Mouse (Mus musculus): ENCODE data around the gene Cobl. TPM values are rescaled to one million over a fixed set of nuclear protein-coding genes. Genes with fewer than 3 reads are reported as not detected.

The Cobl gene
- total RNA-seq, 2 experiments from 2014 or later: 130 to 137 TPM

DNA sequence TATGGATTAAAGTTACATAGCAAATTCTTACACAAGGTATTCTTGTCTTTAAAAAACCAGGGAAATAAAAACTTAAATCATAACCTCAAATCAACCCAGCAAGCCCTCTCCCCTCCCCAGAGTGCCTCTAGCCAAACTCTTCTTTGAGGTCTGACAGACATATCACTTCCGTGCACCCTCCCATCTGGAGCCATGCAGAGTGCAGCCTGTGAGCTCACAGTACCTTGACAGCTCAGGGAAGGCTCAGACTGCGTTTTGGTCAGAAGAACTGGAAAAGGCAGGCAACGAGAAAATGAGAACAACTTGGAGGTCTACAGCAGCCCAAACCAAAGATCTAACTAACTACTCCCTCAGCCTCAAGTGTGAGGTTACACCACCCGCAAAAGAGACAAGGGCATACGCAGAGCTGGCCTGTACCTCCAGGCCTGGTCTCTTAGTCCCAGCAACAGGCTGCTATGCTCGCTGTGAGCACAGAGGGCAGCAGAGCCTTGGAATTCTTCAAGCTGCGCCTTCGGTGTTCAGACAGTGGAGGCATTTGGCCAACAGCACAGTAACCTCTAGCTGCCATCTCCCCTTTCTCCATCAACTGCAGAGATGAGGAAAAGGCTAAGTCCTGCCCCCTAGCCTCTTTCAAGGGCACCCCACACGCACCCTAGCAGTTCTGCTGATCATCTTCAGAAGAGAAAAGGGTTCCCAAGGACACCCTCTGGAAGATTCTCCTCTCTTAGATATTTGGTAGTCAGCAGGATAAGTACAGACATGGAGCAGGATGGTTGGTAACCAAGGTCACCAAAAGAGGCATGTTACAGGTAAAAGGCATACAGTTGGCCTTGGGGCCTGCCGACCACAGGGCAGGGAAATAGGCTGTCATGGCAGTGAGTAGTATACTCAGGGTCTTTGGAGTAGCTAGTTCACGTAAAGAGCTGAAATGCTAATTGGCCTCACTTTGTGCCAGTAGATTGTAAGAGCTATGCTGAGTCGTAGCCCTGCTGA is 91.4 kb downstream of the Cobl start:
- peak; percentile 82 to 85 for DNase-seq (ENCODE audit: extremely low spot score in 1 of 2, low spot score in 2 of 2)
- TF ChIP-seq CTCF (IDR thresholded peaks at IDR 0.05): peak; percentile 93
- no peak overlapping the region for H3K4me3 ChIP-seq
- intact Hi-C loops (cut with DNase I): loop anchor here (1.0 kb wide), 1 partner anchor 159 kb away; no protein-coding TSS in a partner anchor
- H3K27ac ChIP-seq: no peak overlapping the region

DNA sequence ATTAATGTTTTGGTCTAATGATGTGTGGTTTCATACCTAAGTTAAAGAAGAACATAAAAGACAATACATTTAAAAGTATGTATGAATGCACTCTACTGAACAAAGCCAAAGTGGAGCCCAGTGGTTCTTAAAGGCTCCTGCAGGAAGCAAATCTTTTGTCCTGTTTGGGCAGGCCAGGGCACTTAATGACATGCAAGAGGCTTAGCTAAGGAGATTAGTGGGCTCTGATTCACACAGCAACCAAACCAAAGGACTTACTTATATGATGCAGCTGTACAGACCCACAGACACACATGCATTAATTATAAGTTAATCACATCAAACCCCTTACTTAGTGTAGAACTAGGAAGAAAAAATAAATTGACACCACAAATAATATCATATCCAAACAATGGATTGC is 93.8 kb downstream of the Cobl start:
- intact Hi-C loops (cut with DNase I): no loop called here
- no peak for DNase-seq (ENCODE audit: extremely low spot score in 1 of 2, low spot score in 2 of 2)
- Histone ChIP-seq H3K4me3 (no peak overlapping the region), H3K27ac (no peak overlapping the region)
- TF ChIP-seq CTCF (IDR thresholded peaks at IDR 0.05): no peak

GRCm38 (mm10) chr11:12367426-12368178 is 97.2 kb downstream of the Cobl start:
- no peak for TF ChIP-seq CTCF (IDR thresholded peaks at IDR 0.05)
- Histone ChIP-seq H3K4me3 (no peak overlapping the region), H3K27ac (no peak overlapping the region)
- intact Hi-C loops (cut with DNase I): no loop called here
- no peak for DNase-seq (ENCODE audit: extremely low spot score in 1 of 2, low spot score in 2 of 2)

- no peak overlapping the region for H3K27ac ChIP-seq
- intact Hi-C loops (cut with DNase I): loop anchor here (1.0 to 5.0 kb wide), 4 partner anchors 44 to 537 kb away; no protein-coding TSS in a partner anchor
- peak; percentile 75 for TF ChIP-seq CTCF (IDR thresholded peaks at IDR 0.05)
- H3K4me3 ChIP-seq: no peak overlapping the region
- DNase-seq (ENCODE audit: extremely low spot score in 1 of 2, low spot score in 2 of 2): peak; percentile 36 to 54
Observed at GRCm38 (mm10) chr11:12359336-12360000, 105.3 kb downstream of the Cobl start.

- Histone ChIP-seq H3K27ac (no peak overlapping the region), H3K4me3 (no peak overlapping the region)
- TF ChIP-seq CTCF (IDR thresholded peaks at IDR 0.05): no peak
- no peak for DNase-seq (ENCODE audit: extremely low spot score in 1 of 2, low spot score in 2 of 2)
- intact Hi-C loops (cut with DNase I): loop anchor here (1.0 to 5.0 kb wide), 4 partner anchors 43 to 536 kb away; no protein-coding TSS in a partner anchor
Observed at GRCm38 (mm10) chr11:12358602-12359001, 106.2 kb downstream of the Cobl start.

DNA sequence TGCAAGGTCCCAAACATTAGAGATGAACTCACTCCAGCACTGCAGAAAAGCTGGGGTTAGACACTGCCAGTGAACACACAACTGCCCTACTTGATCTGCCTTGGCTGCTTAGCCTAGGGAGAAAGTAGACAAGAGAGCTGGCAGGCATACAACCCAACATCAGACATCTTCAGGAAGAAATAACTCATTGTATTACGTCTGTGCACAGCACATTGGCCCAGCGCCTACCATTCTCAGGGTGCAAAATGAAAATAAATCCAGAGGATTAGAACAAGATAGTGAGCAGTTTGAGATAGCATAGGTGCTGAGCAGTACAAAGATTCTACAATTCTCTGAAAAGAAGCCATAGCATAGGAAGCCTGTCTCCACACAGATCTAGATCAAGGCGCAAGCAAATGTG is 109.1 kb downstream of the Cobl start:
- intact Hi-C loops (cut with DNase I): loop anchor here (5.0 kb wide), 3 partner anchors 328 to 533 kb away; no protein-coding TSS in a partner anchor
- DNase-seq (ENCODE audit: extremely low spot score in 1 of 2, low spot score in 2 of 2): no peak
- TF ChIP-seq CTCF (IDR thresholded peaks at IDR 0.05): no peak
- H3K4me3 ChIP-seq: no peak overlapping the region
- no peak overlapping the region for H3K27ac ChIP-seq

DNA sequence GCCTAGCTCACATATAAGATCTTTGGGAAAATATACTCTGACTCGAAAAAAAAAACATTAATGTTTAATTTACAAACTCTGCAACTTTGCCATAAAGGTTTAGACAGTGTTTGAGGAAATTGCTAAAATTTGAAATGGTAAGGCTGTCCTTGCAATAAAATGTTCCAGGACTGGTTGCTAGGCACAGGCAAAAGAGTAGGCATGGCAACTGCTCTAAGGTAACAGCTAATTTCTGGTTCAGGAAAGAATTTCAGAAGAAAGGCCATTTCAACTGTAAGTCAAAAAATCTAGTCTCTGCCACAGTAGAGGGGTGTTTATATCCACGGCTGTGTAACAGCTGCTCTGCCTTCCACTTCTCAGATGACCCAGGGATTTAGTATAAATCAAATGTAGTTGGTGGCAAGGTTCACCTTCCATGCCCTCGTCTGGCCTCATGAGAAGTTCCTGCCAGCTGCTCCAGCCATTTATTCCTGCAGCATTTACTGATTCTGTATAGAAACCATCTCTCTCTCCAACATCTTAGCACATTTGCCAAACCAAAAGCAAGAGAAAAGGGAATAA is 113.7 kb downstream of the Cobl start:
- DNase-seq (ENCODE audit: extremely low spot score in 1 of 2, low spot score in 2 of 2): no peak
- intact Hi-C loops (cut with DNase I): no loop called here
- Histone ChIP-seq H3K4me3 (no peak overlapping the region), H3K27ac (no peak overlapping the region)
- TF ChIP-seq CTCF (IDR thresholded peaks at IDR 0.05): no peak

GRCm38 (mm10) chr11:12350086-12350485 is 114.7 kb downstream of the Cobl start:
- intact Hi-C loops (cut with DNase I): no loop called here
- Histone ChIP-seq H3K4me3 (no peak overlapping the region), H3K27ac (no peak overlapping the region)
- TF ChIP-seq CTCF (IDR thresholded peaks at IDR 0.05): no peak
- DNase-seq (ENCODE audit: extremely low spot score in 1 of 2, low spot score in 2 of 2): no peak

DNA sequence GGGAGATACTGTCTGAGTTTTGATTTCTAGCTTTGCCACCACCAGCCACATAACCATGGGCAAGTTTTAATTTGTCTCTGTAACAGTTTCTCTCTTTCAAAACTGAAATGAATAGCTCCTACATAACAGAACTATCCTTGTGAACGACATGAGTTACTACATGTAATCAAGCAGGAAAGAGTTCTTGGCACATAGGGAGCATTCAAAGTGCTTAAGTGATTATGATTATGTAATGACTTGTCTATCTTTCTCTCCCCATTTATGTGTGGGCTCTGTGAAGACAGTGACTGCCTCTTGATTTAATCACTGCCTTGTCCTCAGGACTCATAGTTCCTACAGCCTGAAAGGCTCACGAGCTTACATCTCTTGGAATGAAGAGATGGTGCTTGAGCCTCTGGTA is 118.3 kb downstream of the Cobl start:
- no peak overlapping the region for H3K4me3 ChIP-seq
- intact Hi-C loops (cut with DNase I): no loop called here
- no peak overlapping the region for H3K27ac ChIP-seq
- DNase-seq (ENCODE audit: extremely low spot score in 1 of 2, low spot score in 2 of 2): no peak
- no peak for TF ChIP-seq CTCF (IDR thresholded peaks at IDR 0.05)

DNA sequence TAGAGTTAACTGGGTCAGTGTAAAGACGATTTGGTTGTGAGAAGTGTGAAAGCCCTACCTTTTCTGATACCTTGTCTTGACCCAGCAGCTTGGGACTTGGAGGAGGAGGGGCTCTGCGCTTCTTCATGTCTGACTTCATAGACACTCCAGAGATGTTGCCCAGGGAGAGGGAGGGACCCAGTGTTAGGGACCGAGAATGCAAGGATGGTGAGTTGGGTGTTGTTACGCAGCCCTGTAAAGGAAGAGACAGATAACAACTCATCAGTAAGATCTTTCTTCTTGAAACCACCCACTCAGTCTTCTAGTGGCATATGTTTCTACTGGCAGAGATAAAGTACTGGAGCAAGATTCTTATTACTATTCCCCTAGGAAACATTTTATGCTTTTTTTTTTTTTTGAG is 121.1 kb downstream of the Cobl start:
- H3K27ac ChIP-seq: no peak overlapping the region
- TF ChIP-seq CTCF (IDR thresholded peaks at IDR 0.05): no peak
- no peak overlapping the region for H3K4me3 ChIP-seq
- intact Hi-C loops (cut with DNase I): no loop called here
- peak in 1 of 2 experiments; percentile 20 for DNase-seq (ENCODE audit: extremely low spot score in 1 of 2, low spot score in 2 of 2)

DNA sequence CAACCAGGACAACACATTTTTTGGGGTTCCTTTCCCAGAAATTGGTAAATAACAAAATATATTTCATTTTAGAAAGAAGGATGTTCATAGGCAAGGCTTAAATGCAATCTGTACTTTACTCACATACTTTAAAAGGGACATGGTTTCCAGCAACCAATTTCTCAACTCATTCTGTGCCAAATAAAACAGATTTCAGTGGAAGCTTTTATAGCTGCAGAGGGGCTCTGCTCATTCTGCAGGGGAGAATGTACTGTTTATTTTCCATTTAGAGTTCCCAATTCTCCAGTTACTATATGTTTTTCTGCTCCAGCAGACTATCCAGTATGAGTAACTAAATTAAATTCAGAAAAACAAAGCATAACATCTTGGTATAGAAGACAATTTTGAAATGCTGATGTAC is 124.1 kb downstream of the Cobl start:
- intact Hi-C loops (cut with DNase I): no loop called here
- TF ChIP-seq CTCF (IDR thresholded peaks at IDR 0.05): no peak
- DNase-seq (ENCODE audit: extremely low spot score in 1 of 2, low spot score in 2 of 2): no peak
- Histone ChIP-seq H3K27ac (no peak overlapping the region), H3K4me3 (no peak overlapping the region)
